Mouse (Mus musculus) lung, adult 2 months (tissue): ENCODE results near the gene Crcp.

Experiments used
- CTCF ChIP-seq: fragments of 200-500 bp; IDR thresholded peaks from 2 replicates; pipeline ENCODE4 v1.5.1; 2011; ENCODE audit warnings: mild to moderate bottlenecking, low read length, control low read depth; ENCODE audit not compliant: insufficient read depth
- POLR2A ChIP-seq: fragments of 200-500 bp; IDR thresholded peaks from 2 replicates; pipeline ENCODE4 v1.6.1; 2011; ENCODE audit warnings: low read depth, mild to moderate bottlenecking, control low read depth, low read length, borderline replicate concordance; ENCODE audit errors: extremely low read depth

DNA sequence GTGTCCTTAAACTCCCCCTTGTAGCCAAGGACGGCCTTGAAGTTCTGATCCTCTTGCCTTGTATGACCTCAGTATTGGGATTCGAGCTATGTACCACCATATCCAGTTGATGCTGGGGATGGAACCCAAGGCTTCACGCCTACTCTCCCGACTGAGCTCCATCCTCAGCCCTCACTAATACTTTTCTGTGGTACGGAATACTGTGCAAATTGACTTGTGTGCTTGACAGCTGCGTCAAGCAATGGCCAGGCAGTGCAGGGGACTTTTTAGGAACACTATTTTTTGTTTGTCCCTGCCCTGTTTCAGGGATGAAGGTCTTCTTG is 49.7 kb downstream of the Crcp start:
- TF ChIP-seq CTCF (no peak), POLR2A (no peak)
